Mouse (Mus musculus): ENCODE data around the gene Gpc2.

- TF ChIP-seq GATA1 (IDR thresholded peaks at IDR 0.05; ENCODE audit: low read depth, low read length) = 0 out of 2 replicates have a peak, but pooled peaks have one; percentile 20
- TF ChIP-seq POLR2AphosphoS5 (IDR thresholded peaks at IDR 0.05; ENCODE audit: borderline replicate concordance, low read depth, low read length) = no peak
- TF ChIP-seq MXI1 (IDR thresholded peaks at IDR 0.05; ENCODE audit: low read depth, low read length) = 0 out of 2 replicates have a peak, but pooled peaks have one; percentile 16
- TF ChIP-seq TCF12 (IDR thresholded peaks at IDR 0.05; ENCODE audit: low read depth, low read length) = no peak
- TF ChIP-seq USF1 (IDR thresholded peaks at IDR 0.05; ENCODE audit: low read depth, low read length) = no peak
These were observed 22.7 kb downstream of the Gpc2 start for GRCm38 (mm10) chr5:138256966-138257584.
